8 mouse cellular contexts compared by ENCODE assay signal in the genomic region with DNA sequence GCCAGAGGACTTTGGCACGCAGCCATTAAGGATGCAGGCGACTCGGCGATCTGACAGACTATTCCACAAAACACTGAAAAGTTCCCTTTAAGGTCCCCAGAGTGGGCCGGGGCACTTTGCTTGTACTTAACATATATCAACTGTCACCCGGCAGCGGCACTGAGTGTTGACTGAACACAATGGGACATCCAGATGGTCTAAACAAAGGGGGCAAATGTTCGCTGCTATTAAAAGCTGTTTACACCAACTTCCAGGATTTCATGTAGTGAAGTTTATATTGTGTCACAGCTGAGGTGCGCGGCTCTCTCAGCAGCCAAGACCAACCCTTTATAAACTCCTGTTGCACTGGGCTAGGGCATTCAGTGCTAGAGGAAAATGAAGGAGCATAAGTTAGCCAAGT.
DNase-seq lines count a peak whose midpoint lies in the region; ATAC-seq and TF ChIP-seq lines count a peak whose summit lies in the region.

No protein-coding gene starts in this region.

- TF ChIP-seq CTCF in thymus, adult 2 months (IDR thresholded peaks at IDR 0.05; ENCODE audit: borderline replicate concordance, control insufficient read depth, extremely low read depth, insufficient read depth, low read length, poor library complexity): no peak

- peak overlapping the region; percentile 66 for H3K4me2 ChIP-seq in forebrain, embryonic 15.5 days (replicated peaks)
- peak overlapping the region; percentile 46 for H3K4me2 ChIP-seq in kidney, embryonic 15.5 days
- no peak overlapping the region for H3K4me2 ChIP-seq in liver, embryonic 12.5 days

- H3K27me3 ChIP-seq in forebrain, embryonic 15.5 days: no peaks in the 10 kb centered on the region
- peaks cover 21% of the 10 kb centered on the region for H3K27me3 ChIP-seq in kidney, embryonic 15.5 days
- H3K27me3 ChIP-seq in midbrain, embryonic 10.5 days (ENCODE audit: low read depth, poor library complexity, severe bottlenecking): peaks cover 21% of the 10 kb centered on the region
- H3K27me3 ChIP-seq in thymus, adult 2 months (ENCODE audit: control insufficient read depth, insufficient read depth, low read length): no peaks in the 10 kb centered on the region
- no peaks in the 10 kb centered on the region for H3K27me3 ChIP-seq in liver, embryonic 12.5 days (replicated peaks)

- DNase-seq in embryo, embryonic 9.5 days (ENCODE audit: extremely low spot score): peak; percentile 34
- peak; percentile 28 for DNase-seq in midbrain, embryonic 10.5 days (ENCODE audit: low spot score)
- no peak for DNase-seq in thymus, adult 2 months
- no peak for DNase-seq in ovary, postnatal 14 days (ENCODE audit: low spot score)
- no peak for DNase-seq in right cerebral cortex, adult 2 months (ENCODE audit: low spot score in 2 of 2)

- 13% methylated on average over 10 of the region's 10 CpGs for WGBS in forebrain, embryonic 15.5 days
- WGBS in kidney, embryonic 15.5 days: 26% methylated on average over 10 of the region's 10 CpGs
- WGBS in midbrain, embryonic 10.5 days: 49% methylated on average over 10 of the region's 10 CpGs
- 79% methylated on average over 10 of the region's 10 CpGs for WGBS in thymus, adult 2 months
- WGBS in liver, embryonic 12.5 days (ENCODE audit: insufficient replicate concordance): 57% methylated on average over 10 of the region's 10 CpGs

- no peak overlapping the region for H3K27ac ChIP-seq in forebrain, embryonic 15.5 days (replicated peaks)
- peak overlapping the region; percentile 71; the same call in 1 of the 2 replicates for H3K27ac ChIP-seq in kidney, embryonic 15.5 days
- H3K27ac ChIP-seq in midbrain, embryonic 10.5 days (replicated peaks): peak overlapping the region; percentile 71; the same call in 1 of the 2 replicates
- no peak overlapping the region for H3K27ac ChIP-seq in thymus, adult 2 months (ENCODE audit: control insufficient read depth, insufficient read depth, low read length)
- no peak overlapping the region for H3K27ac ChIP-seq in liver, embryonic 12.5 days

- no peaks in the 10 kb centered on the region for H3K9me3 ChIP-seq in forebrain, embryonic 15.5 days
- H3K9me3 ChIP-seq in kidney, embryonic 15.5 days (replicated peaks): no peaks in the 10 kb centered on the region
- H3K9me3 ChIP-seq in midbrain, embryonic 10.5 days (replicated peaks): no peaks in the 10 kb centered on the region
- no peaks in the 10 kb centered on the region for H3K9me3 ChIP-seq in liver, embryonic 12.5 days (replicated peaks)

- H3K4me1 ChIP-seq in forebrain, embryonic 15.5 days: peaks cover 23% of the 10 kb centered on the region
- peaks cover 25% of the 10 kb centered on the region for H3K4me1 ChIP-seq in kidney, embryonic 15.5 days
- H3K4me1 ChIP-seq in midbrain, embryonic 10.5 days: peaks cover 44% of the 10 kb centered on the region
- no peaks in the 10 kb centered on the region for H3K4me1 ChIP-seq in thymus, adult 2 months (replicated peaks; ENCODE audit: control insufficient read depth, insufficient read depth, low read length)
- no peaks in the 10 kb centered on the region for H3K4me1 ChIP-seq in liver, embryonic 12.5 days

- H3K36me3 ChIP-seq in forebrain, embryonic 15.5 days: no peaks in the 10 kb centered on the region
- H3K36me3 ChIP-seq in kidney, embryonic 15.5 days: no peaks in the 10 kb centered on the region
- H3K36me3 ChIP-seq in midbrain, embryonic 10.5 days: no peaks in the 10 kb centered on the region
- no peaks in the 10 kb centered on the region for H3K36me3 ChIP-seq in thymus, adult 2 months (ENCODE audit: control insufficient read depth, insufficient read depth, low read length)
- H3K36me3 ChIP-seq in liver, embryonic 12.5 days: no peaks in the 10 kb centered on the region

- 0 out of 2 replicates have a peak overlapping the region, but pooled peaks have one; percentile 41 for H3K9ac ChIP-seq in forebrain, embryonic 15.5 days (replicated peaks)
- no peak overlapping the region for H3K9ac ChIP-seq in kidney, embryonic 15.5 days
- H3K9ac ChIP-seq in liver, embryonic 12.5 days: no peak overlapping the region

- H3K4me3 ChIP-seq in forebrain, embryonic 15.5 days: peak overlapping the region; percentile 45
- peak overlapping the region; percentile 24 for H3K4me3 ChIP-seq in kidney, embryonic 15.5 days (replicated peaks)
- H3K4me3 ChIP-seq in midbrain, embryonic 10.5 days: peak overlapping the region; percentile 44; the same call in 1 of the 2 replicates
- H3K4me3 ChIP-seq in thymus, adult 2 months (ENCODE audit: control insufficient read depth, insufficient read depth, low read length): no peak overlapping the region
- no peak overlapping the region for H3K4me3 ChIP-seq in liver, embryonic 12.5 days

- TF ChIP-seq POLR2A in thymus, adult 2 months (IDR thresholded peaks at IDR 0.05; ENCODE audit: control insufficient read depth, extremely low read depth, insufficient read depth, low read length, poor library complexity): no peak

- ATAC-seq in forebrain, embryonic 15.5 days (replicated peaks): no peak; the same call in 1 of the 2 replicates
- ATAC-seq in kidney, embryonic 15.5 days (replicated peaks; ENCODE audit: low FRiP score): peak; percentile 29; the same call in 1 of the 2 replicates
- ATAC-seq in liver, embryonic 12.5 days: no peak

Comparison
In these comparisons a context has a peak if more than half of its experiments do, and no peak if none do; other contexts are left out.
1. DNase-seq: peak in embryo, embryonic 9.5 days (single experiment) and midbrain, embryonic 10.5 days (single experiment); none in thymus, adult 2 months (single experiment), ovary, postnatal 14 days (single experiment) and right cerebral cortex, adult 2 months (0 of 2).
2. H3K27ac ChIP-seq: peak in kidney, embryonic 15.5 days (single experiment) and midbrain, embryonic 10.5 days (single experiment); none in forebrain, embryonic 15.5 days (single experiment), thymus, adult 2 months (single experiment) and liver, embryonic 12.5 days (single experiment).
3. H3K4me3 ChIP-seq: peak in forebrain, embryonic 15.5 days (single experiment), kidney, embryonic 15.5 days (single experiment) and midbrain, embryonic 10.5 days (single experiment); none in thymus, adult 2 months (single experiment) and liver, embryonic 12.5 days (single experiment).